Mouse (Mus musculus) embryo, embryonic 10 days (tissue): ENCODE data around the gene Chst8.

Experiments used
- DNase-seq: peaks from one replicate; pipeline ENCODE4 v3.0.0-alpha.2; 2015; ENCODE audit warnings: low spot score

The Chst8 gene

DNA sequence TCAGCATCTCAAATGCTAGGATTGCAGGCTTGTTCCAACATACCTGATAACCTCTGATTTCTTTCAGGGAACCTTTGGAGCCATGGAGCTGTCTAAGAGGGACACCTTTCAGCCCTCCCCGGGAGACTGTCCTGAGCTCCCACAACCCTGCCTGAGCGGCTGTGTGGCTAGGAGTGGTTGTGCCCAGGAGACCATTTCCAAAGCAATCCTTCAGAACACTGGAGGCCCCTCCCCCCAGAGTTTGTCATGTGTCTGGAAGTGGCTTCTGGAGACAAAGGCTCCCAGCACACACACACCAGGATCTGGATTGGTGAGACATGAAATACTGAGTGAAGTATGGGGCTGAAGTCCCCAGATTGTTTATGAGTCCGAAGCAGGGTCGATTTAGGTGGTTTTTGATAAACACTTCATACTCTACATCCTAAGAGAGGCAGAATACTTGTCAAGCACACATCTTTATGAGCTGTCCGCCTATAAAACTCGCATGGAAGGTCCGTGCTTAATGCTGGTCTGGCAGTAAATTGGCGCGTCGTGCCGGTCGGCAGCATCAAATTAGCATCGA is 12.5 kb downstream of the Chst8 start:
- peak; percentile 55 for DNase-seq

DNA sequence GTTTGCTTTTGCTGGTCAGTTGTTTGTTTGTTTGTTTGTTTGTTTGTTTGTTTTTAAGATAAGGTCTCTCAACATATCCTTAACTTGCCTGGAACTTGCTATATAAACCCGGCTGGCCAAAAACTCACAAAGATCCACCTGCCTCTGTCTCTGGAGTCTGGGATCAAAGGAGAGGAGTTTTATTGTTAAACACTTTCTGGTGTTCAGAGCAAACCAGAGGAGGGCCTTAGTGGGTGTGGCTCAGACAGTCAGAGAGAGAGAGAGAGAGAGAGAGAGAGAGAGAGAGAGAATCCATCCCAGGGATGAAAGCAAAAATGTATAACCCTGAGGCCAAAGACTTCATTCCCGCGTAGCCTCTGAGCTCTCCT is 13.1 kb downstream of the Chst8 start:
- no peak for DNase-seq

DNA sequence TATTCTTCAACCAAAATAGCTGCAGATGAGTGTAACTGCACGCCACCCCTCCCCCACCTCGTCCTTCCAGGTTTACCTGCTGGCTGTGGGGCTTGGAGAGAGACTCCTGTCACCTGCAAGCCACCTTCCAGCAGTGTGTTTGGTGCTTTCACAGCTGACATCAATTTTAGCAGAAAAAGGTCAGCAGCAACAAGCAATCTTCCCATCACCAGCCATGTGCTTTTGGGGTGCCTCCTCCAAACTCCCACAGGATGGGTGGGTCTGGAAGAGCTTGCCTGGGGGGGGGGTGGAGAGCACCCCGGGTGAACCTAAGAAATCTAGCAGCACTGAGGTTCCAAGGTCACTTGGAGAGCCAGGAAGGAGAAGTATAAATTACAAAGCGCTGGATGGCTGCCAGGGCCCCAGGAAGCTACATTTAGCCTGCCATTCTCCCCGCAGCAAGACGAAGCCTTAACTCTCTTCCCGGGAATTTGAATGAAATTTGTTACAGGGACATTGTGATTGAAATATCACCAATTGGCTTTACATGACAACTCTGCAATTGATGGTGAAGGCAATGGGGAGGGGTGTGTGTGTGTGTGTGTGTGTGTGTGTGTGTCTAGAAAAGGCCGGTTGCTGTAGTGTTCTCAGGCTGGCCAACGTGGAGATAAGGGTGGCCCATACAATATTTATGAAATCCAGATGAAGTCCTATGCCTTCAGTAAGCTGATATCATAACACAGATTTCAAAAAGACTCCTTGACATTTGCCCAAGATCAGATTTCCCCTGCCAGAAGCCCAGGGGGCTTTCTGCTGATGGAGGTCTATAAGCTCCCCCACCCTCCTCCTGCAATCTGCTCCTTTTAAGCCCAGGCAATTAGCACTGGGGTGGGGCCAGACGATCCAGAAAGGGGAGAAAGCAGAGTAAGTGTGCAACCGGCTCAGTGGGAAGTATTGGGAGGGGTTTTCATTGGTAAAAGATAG is 13.8 kb downstream of the Chst8 start:
- peak; percentile 23 for DNase-seq

DNA sequence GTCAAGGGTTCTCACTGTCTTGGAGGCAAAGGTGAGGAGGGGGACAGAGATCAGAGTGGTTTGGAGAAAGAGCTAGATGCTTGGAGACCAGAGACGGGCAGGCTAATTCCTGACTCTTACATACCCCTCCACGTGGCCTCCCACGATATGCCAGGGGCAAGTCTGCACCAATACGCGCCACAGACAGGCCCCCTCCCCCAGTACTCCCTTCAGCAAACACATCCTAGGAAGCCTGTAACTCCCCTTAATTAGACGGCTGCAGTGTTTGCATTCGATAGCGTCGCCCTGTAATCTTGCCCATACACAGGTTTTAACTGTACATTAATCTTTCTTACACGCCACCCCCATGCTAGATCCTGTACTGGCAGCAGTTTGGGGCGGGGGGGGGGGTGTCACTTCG is 14.5 kb downstream of the Chst8 start:
- no peak for DNase-seq

DNA sequence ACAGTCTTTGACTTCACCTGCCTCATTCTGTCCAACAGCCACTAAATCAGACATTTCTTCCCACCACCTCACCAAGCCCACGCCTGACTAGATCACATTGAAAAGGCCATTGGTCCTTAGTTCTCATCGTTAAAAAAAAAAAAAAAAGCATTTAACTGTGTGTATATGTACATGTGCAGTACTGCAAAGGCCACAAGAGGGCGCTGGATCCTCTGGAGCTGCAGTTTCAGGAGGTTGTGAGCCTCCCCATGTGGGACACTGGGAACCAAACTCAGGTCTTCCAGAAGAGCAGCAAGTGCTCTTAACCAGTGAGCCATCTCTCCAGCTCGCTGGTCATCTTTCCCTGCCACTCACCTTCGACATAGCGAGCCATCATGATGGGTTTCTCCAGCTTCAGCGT is 22.1 kb downstream of the Chst8 start:
- no peak for DNase-seq

DNA sequence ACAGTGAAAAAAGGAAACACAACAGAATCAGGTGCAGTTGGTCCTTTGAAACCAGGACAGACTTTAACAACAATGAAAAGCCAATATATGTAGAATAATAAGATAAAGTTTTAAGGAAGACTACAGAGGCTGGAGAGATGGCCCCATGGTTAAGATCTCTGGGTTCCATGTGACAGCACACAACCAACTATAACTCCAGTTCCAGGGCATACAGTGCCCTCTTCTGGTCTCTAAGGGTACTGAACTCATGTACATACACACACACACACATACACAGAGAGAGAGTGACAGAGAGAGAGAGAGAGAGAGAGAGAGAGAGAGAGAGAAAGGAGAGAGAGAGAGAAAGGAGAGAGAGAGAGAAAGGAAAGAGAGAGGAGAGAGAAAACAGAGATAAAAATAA is 25.3 kb downstream of the Chst8 start:
- no peak for DNase-seq

DNA sequence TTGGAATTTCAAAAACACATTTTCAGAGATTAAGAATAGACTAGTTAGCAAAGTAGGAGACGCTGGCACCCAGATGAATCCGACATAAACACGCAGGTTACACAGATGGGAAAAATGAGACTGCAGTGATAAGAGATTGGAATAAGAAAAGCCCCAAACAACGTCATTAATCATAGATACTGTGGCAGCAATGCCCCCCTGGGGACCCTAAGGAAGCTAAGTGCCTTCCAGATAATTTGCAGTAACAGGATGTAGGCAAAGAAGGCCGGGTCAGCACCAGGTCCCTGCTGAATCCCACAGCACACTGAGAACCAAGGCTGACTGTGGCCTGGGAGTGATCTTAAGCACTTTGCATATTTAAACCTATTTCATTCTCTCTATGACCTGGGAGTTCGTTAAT is 27.5 kb downstream of the Chst8 start:
- no peak for DNase-seq

DNA sequence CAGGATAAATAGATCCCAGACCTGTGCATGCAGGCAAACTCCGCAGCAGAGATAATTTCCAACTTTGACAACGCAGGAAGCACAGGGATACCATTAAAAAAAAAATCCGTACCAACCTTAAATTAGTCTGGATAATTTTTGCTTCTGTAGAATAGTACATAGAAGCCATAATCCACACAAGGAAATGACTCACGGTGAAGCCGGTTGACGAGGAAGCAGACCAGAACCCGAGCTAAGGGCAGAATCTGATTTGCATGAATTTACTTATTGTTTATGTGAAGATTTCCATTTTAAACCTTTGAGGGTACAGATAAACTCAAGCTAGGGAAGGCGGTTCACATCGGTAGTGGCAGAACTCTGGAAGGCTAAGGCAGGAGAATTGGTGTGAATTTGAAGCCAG is 28.0 kb downstream of the Chst8 start:
- no peak for DNase-seq

DNA sequence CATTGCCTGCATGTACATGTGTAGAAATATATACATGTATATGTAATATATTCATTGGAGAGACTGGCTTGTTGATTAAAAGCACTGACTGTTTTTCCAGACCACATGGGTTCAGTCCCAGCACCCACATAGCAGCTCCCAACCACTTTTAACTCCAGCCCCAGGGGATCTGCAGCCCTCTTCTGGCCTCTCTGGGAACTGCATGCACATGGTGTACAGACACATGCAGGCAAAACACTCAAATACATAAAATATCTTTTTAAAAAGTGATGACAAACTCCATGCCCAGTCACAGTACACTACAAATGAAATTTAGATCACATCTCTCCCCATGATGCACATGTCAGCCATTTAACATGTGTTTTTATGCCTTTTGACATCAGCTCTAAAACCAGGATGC is 30.5 kb downstream of the Chst8 start:
- DNase-seq, result no peak

DNA sequence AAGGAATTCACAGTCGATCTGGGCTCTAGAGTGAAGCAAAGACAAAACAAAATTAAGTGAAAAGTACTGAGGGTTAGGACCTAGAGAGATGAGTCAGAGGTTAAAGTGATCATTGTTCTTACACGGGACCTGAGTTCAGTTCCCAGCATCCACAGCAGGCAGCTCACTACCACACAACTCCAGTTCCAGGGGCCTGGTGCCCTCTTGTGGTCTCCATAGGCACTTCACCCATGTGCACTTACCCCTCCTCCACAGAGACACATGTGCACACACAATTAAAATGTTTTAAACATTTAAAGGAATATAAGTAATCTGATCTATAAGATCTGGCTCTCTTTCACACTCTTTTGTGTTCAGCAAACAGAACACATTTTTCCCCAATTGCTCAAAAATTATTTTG is 31.3 kb downstream of the Chst8 start:
- DNase-seq, result no peak

DNA sequence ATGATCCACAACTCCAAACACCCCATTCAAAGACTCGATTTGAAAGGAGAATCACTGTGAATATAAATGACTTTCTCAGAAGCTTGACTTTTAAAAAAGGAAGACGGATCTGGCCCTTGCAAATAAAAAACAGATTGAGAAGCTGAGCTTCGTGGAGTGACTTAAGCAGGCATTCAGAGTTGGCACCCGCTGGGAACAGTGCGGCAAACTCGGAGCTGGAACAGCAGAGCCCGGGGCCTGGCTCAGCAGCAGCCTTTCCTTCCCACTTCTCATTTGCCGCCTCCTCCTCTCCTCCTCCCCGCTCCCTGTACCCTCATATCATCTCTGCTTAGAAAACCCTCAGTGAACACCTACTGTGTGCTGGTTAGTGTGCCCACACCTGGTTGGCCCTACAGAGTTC is 34.1 kb downstream of the Chst8 start:
- no peak for DNase-seq

DNA sequence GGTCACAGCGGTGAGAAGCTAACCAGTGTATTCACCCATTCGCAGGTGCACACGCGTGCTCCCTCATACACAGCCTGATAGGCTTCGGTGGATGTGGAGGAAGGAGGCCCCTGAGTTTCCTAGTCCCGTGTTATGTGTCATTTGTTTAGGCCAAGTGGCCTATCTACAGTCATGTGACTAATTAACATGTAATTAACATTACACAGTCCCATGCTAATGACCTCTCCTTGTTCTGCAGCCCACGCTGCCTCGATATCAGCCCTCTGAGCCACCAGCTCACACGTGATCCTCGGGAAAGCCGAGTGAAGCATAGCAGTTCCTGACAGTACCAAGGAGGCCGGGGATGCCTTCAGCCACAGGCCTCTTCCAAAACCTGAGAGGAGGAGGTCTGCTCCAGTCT is 36.9 kb downstream of the Chst8 start:
- DNase-seq, result no peak

DNA sequence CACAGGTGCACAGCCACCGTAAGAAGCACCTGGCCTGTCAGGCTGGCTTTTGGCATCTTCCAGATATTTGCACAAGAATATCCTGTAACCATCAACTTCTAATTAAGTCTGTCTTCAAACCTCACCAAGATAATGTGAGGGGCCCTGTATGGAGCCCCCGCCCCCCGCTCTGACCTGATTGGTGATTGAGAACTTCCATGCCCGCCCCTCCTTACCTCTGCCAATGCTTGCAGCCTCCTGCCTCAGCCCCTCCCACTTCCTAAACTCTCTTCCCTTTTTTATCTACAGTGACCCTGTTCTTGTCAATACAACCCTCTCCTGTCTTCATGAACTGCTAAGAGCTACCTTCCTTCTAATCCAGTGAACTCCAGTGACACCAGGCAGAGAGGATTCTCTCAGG is 37.6 kb downstream of the Chst8 start:
- no peak for DNase-seq

DNA sequence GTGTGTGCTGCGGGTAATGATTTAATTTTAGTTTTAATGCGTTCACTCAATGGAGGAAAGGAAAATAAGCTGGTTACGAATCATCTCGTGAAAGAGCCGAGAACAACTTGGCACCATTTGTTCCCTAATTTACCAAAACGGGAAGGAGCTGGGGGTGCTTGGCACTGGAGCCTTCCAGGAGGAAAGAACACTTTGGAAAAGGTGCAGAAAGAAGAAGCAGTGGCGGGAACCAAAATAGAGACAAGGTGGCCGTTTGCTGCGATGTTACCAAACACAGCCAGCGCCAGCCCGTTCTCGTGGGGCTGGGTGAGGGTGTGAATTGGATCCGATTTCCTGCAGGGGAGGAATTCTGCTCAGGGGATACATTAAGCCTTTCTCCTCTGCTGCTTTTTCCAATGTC is 38.5 kb downstream of the Chst8 start:
- DNase-seq, result no peak

DNA sequence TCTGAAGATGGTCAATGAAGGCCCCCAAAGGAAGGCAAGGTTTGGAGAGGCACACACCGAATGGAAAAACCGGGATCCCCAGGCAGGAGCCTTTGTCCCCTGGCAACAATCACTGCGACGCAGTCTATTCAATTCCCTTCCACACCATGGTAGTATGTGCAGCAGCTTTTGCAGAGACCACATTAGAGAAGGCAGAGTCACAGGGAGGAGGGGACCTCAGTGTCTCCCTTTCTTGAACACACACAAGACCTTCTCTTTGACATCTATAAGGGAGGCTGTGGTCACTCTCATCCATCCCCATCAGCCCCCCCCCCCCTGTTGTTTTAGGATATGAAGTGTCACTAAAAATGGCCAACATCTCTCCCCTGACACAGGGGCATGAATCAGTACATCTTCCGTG is 39.2 kb downstream of the Chst8 start:
- no peak for DNase-seq

DNA sequence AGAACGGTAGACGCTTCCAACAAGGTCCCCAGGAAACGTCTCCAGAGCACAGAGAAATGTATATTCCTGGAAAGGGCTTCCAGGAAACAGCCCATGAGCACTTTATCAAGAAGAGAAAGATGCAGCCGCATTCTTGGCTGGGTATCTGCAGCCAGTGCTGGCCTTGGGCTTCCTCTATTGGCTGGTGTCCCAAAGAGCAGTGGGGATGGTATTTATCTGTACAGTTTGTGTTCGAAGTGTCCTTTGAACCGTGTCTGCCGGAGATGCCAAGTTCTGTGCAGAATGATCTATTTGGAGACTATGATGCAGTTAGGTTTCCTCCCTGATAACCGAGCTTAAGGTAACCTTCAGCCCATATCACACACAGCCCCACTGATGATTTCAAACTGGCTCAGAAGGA is 43.0 kb downstream of the Chst8 start:
- DNase-seq, result no peak

DNA sequence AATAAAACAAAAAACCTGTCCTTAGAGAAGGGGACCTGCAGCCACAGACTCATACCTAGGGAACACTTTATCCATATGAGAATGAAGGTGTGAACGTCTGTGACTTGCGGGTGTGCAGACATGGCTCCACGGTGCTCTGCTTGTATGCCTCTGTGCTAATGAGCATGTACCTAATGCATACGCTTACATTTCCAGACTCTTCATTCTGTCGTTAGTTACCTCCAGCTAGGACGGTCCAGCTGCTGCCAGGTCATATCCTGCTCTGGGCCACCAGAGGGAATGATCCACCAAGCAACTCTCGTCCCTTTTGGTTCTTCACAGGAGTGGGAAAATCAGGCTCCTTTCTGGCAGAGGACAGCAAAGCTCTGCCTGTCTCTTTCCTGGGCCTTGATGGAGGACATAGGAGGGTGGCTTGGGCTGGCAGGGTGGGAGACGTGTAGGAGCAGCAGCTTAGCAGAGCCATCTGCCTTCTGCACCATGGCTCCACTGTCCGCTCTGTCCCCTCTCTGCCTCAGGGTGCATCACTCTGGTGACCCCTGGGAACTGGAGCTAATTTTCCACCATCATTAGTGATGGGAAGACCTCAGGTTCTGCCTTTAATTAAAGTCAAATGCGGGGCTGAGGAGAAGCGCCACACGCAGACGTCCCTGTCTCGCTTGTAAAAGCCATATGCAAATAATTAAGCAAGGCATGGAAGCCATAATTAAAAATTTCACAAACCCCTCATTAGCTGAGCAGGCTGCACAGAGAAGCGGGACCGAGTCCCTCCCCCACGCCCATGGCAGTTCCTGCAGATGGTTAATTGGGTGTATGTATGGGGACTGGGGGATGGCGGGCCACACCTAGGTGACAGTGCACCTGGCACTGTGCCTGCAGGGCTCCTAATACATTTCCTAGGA is 48.0 kb downstream of the Chst8 start:
- no peak for DNase-seq

DNA sequence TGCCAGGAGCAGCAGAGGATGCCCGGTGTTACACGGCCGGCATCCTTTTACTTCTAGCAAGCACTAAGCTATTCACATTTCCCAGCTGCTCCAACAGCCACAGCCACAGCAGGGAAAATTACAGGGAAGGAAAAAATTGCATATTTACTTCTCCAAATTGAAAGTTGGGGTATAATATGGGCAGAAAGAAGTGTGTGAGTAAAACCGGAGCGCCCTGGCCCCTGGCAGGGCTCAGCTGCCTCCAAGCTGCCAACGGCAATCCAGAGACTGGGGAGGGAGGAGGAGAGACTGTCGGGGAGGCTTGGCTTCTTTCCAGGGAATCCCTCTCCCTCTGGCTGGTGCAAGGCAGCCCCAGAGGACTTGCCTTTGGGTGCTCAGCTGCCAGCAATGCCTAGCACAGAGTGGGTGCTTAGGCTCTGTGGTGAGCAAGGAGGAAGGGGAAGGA is 53.1 kb downstream of the Chst8 start:
- DNase-seq, result no peak

DNA sequence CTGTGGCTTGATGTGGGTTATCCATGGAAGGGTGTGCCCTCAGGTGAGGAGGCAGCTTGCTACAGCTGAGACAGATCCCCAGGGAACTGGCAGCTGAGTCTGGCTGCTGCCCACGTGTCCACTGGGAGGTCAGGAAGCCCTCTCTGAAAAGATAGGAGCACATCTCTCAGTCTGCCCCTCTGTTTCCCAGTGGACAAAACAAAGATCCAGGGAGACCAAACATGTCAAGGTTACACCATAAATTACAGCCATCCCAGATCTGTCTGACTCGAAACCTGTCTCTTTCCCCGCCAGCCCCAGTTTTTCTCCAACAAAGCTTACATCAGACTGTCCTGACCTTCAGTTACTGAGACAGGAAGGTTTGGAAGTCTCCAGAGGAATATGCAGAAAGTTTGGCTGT is 53.8 kb downstream of the Chst8 start:
- no peak for DNase-seq

DNA sequence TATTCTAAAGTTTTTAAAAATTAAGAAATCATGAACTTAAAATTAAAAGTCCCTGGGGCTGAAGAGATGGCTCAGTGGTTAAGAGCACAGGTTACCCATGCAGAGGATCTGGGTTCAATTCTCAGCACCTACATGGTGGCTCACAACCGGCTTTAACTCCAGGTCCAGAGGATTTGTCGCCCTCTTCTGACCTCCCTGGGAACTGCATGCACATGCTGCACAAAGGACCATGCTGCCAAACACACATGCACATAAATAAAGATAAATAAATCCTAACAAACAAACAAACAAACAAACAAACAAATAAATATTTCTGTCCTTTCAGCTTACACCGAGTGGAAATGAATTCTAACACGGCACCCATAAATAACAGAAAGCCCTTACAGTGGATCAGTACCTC is 55.0 kb downstream of the Chst8 start:
- no peak for DNase-seq

DNA sequence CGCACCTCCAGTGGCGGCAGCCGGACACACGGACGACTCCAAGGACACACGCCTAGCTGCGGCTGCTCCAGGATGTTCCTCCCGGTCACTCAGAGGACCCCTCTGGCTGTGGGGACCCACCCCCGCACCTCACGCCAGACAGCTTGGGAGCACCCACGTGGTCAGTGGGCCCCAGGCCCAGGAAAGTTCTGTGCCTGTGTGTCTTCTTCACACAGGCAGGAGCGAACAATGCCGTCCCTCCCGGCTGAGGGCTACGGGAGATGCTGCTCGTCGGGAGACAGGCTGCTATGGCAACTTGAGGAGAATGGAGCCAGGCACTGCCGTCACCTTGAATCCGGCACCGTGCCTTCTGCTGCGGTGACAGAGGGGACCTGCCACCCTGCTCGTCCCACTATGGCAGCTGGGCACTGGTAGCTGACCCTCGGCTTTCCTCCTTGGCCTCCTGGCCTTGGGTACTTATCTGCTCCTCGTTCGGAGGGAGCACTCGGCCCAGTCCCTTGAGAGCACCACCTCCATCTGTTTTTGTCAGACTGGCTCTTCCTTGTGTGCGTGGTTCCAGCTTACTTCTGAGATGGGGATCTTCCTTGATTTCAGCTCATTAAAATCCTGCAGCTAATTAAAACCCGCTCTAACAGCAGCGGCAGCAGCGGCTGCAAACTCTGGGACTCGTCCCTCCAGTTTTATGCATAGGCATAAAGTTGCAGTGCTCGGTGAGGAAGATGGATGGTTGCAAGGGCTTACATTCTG is 59.2 kb downstream of the Chst8 start:
- peak; percentile 35 for DNase-seq

DNA sequence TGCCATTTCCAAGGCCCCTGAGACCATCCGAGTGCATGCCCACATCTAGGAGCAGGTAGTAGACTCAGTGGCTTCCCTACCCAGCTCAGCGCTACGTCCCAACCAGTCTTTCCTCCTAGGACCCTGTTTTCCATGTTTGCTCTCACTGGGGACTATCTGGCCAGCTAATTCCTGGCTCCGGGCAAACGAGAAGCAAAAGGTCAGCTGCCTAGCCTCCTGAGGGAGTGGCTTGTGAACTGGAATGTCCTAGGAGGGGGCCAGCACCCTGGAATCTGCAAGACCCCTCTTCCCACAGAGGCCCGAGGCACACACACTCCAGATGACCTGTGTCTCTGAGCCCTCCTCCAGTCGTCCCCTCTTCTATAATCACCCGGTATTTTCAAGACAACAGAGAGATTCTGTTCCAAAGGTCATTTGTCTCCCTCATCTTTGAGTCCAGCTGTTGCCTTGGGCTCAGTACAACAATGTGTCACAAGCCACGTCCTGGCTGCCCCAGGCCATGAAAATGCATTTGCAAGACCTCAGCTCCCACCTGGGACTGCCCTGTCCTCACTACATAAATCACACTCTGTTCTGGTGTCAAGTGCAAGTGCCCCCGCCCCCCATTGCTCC is 60.3 kb downstream of the Chst8 start:
- DNase-seq, result peak; percentile 73
